Mouse (Mus musculus) layer of hippocampus, postnatal 36 days (tissue): ENCODE measurements at regions not wholly inside any gene's neighbourhood (a gene's known extent, or its start where the extent isn't known, plus 50 kb on each side); places are given as distances from the start of the nearest gene placed in this dataset.

Experiments
- DNase-seq, 2 experiments: peaks; one replicate each; pipeline ENCODE4 v3.0.0; 2022

DNA sequence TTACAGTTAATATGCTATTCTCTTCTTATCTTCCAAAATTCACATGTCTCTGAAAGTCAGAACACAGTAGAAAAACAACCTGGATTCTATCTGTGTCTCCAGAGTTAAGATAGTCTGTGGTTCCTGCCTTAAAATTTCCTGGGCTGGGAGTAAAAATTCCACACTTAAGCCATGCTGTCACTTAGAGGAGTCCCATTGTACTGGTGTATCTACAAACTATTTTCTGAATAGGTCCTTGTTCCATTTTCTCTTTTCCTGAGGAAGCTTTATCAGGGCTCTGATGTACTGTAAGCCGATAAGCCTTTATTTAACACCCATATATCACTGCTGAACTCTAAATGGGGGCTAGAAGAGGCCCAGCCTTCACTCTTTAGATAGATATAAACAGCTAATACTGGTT lies 1171.1 kb downstream of the Efnb2 start:
- no peak for DNase-seq

DNA sequence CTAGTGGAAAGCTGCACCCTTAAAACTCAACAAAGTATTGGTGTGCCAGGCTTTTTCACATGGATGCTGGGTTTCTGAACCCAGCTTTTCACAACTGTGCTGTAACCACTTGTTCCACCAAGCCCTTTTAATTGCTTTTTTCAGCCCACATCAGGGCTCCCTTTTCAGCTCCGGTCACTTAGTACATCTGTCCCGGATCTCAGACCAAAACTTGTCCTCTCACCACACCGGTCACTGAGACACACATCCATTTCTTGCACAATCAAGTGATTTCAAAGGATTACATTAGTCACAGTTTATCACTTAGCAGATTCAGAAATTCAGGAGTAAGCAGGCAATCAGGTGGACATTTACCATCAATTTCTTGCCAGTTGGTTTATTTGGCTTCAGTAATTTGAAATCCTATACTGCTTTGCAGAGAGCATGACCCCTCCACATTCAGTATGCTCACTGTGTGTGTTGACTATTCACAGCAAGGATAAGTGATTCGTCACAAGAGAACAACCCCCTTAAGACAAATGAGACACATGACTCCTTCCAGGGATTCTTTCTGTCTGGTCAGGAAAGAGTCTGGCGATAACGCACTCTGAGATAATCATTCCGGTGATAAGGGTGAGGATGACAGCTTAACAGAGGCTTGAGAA lies 1188.8 kb downstream of the Efnb2 start:
- DNase-seq = no peak

DNA sequence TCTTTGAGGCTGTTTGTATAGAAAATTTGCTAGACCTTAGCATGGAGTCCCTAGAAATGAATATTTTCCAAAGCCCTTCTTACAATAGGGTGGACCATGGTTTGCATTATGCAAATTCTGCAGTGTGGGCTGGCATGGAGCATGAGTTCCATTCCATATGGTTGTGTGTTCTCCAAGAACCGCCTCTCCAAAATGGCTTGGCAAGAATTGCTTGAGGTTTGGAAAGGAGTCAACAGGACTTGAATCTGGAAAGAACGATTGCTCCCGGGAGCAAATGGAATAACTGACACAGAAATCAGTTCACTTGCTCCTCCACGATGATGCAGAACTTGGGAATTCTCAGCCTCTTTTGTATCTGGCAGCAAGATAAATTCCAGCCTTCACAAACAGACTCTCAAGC lies 1191.8 kb downstream of the Efnb2 start:
- DNase-seq = peak; percentile 22 to 48

- DNase-seq = no peak
These were observed 1198.2 kb downstream of the Efnb2 start for GRCm38 (mm10) chr8:7462798-7463197.

GRCm38 (mm10) chr8:7449361-7449760 lies 1211.7 kb downstream of the Efnb2 start:
- no peak for DNase-seq

DNA sequence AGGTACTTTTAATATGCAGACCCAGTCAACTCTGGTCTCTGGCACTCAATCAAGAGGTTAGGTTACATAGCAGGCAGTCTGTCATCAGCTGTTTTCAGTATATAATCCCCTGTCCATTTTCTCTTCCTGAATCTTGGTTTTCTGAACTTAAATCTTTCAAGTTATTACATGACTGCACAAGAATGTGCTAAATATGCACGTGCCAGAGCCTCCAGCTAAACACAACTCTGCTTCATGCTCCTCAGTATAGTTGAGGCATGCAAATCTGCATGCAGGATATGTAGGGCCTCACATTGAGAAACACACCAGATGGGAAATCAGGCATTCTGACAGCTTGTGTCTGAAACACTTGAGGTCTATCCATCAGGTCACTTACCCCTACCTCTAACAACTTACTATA lies 1214.0 kb downstream of the Efnb2 start:
- no peak for DNase-seq

DNA sequence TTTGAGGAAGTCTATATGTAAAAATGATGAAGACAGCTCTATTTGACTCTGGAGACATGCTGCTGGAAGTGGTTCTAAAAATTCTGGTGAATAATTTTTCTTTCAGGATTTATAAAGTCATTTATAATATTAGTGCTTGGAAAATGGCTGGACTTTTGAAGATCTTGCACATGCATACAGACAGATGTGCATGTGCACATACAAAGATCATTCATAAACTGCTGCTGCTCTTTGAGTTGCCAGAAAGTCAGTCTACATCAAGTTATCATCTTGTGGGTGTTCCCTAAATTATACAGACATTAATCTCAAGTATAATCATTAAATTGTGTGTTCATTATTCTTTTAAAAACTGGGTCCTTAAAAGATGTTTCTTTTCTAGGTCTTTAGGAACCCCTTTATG lies 1220.2 kb downstream of the Efnb2 start:
- DNase-seq = no peak

GRCm38 (mm10) chr8:7440278-7440684 lies 1220.8 kb downstream of the Efnb2 start:
- DNase-seq = peak in 1 of 2 experiments; percentile 2

DNA sequence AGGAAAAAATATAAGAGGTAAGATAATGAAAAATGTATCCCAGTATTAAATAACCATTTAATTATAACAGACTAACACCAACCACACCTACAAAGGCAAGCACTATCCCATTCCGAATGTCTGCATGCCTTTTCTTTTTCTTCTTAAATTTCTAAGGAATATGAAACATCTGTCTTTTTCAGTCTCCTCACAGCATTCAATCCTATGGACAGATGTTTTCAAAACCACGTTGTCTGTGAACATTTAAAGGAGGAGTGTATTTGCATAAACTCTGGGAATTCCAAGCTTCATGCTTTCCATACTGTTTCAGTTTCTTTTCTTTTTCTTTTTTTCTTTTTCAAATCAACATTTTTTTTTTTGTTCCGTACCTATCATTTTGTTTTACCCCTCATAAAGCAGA lies 1221.2 kb downstream of the Efnb2 start:
- DNase-seq = no peak

- no peak for DNase-seq
These were observed 1230.6 kb downstream of the Efnb2 start for GRCm38 (mm10) chr8:7430482-7430881.

GRCm38 (mm10) chr8:7398175-7398574 lies 1262.9 kb downstream of the Efnb2 start:
- DNase-seq = no peak

DNA sequence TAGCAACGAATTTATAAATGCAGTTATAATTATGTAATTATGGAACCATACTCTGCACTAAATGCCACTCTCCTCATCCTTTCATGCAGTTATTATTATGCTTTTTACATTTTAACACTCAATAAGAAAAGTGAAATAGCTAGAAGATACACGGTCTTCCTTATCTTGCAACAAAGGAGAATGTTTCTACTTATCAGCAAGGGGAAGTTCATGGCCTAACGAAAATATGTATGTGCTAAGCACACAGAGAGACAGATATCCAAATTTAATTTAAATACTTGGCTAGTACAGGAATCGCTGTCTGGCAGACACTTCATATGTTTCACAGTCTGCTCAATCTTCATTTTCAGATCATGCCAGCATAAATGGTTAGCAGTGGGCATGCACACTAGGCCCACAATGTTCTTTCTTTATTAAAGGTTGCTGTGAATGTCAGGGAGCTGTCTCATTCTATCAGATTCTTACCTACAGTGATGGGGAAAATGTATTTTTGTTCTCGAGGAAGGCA lies 1263.6 kb downstream of the Efnb2 start:
- peak in 1 of 2 experiments; percentile 1 for DNase-seq
